Mouse (Mus musculus) midbrain, embryonic 10.5 days (tissue): ENCODE results near the gene Trio. TPM values are rescaled to one million over a fixed set of nuclear protein-coding genes. Genes with fewer than 3 reads are reported as not detected.
"Not testable (repeated sequence)": the region's sequence is repeated elsewhere in the genome, so short reads cannot be mapped to it uniquely, and the experiment has no call there.

Experiments
- DNase-seq: peaks from one replicate; pipeline ENCODE4 v3.0.0-alpha.2; 2017; ENCODE audit warnings: low spot score
- H3K27ac ChIP-seq: fragments of 300-500 bp; sonication (generic); replicated peaks from 2 replicates; pipeline ENCODE4 v1.5.1; 2016; ENCODE audit warnings: mild to moderate bottlenecking
- H3K27me3 ChIP-seq: fragments of 300-500 bp; sonication (generic); 2 replicates; pipeline ENCODE4 v1.6.1; 2016; ENCODE audit warnings: low read depth, mild to moderate bottlenecking; ENCODE audit not compliant: poor library complexity, severe bottlenecking
- H3K36me3 ChIP-seq: fragments of 300-500 bp; sonication (generic); 2 replicates; pipeline ENCODE4 v1.6.1; 2016; ENCODE audit warnings: mild to moderate bottlenecking, moderate library complexity
- H3K4me1 ChIP-seq: fragments of 300-500 bp; sonication (generic); 2 replicates; pipeline ENCODE4 v1.6.1; 2016
- H3K4me3 ChIP-seq: fragments of 300-500 bp; sonication (generic); 2 replicates; pipeline ENCODE4 v1.5.1; 2016; ENCODE audit warnings: mild to moderate bottlenecking, moderate library complexity
- H3K9me3 ChIP-seq: fragments of 300-500 bp; sonication (generic); replicated peaks from 2 replicates; pipeline ENCODE4 v1.6.1; 2016; ENCODE audit warnings: mild to moderate bottlenecking
- WGBS: fragments of 180-500 bp; shearing (Covaris S2); methylation state at CpG from one replicate; pipeline ENCODE4 v1.1.7; 2016; 5-methylcytosine and 5-hydroxymethylcytosine counted together
- polyA plus RNA-seq: library from polyadenylated mRNA; unstranded; fragments of >200 nt; fragmentation: Nextera tagmentation; extraction: Ambion mirVana; gene quantifications from 2 replicates; pipeline ENCODE4 v1.2.1, GENCODE M21; 2016

Gene Trio
- polyA plus RNA-seq, 1 experiment from 2014 or later, result 19.0 TPM

GRCm38 (mm10) chr15:27857242-27857641 lies 168.4 kb downstream of the Trio start:
- Histone ChIP-seq H3K4me3 (no peak overlapping the region), H3K9me3 (no peaks in the 10 kb centered on the region), H3K27ac (no peak overlapping the region), H3K36me3 (peaks cover 67% of the 10 kb centered on the region), H3K27me3 (no peaks in the 10 kb centered on the region), H3K4me1 (peaks cover 7% of the 10 kb centered on the region; the same call in 1 of the 2 replicates)
- 93% methylated on average over 7 of the region's 7 CpGs for WGBS
- no peak for DNase-seq

- Histone ChIP-seq H3K4me1 (peaks cover 7% of the 10 kb centered on the region; the same call in 1 of the 2 replicates), H3K9me3 (no peaks in the 10 kb centered on the region), H3K36me3 (peaks cover 68% of the 10 kb centered on the region), H3K27me3 (no peaks in the 10 kb centered on the region), H3K4me3 (no peak overlapping the region), H3K27ac (no peak overlapping the region)
- 71% methylated on average over 29 of the region's 29 CpGs for WGBS
- no peak for DNase-seq
These were observed 169.4 kb downstream of the Trio start for GRCm38 (mm10) chr15:27856050-27856787.

- Histone ChIP-seq H3K9me3 (no peaks in the 10 kb centered on the region), H3K27me3 (no peaks in the 10 kb centered on the region), H3K36me3 (peaks cover 100% of the 10 kb centered on the region), H3K4me1 (peaks cover 6% of the 10 kb centered on the region; the same call in 1 of the 2 replicates), H3K4me3 (no peak overlapping the region), H3K27ac (no peak overlapping the region)
- DNase-seq, result no peak
- 84% methylated on average over 6 of the region's 6 CpGs for WGBS
These were observed 174.3 kb downstream of the Trio start for GRCm38 (mm10) chr15:27851312-27851711.

GRCm38 (mm10) chr15:27850904-27851303 lies 174.7 kb downstream of the Trio start:
- WGBS, result 93% methylated on average over 14 of the region's 14 CpGs
- peaks cover 100% of the 10 kb centered on the region for H3K36me3 ChIP-seq
- no peaks in the 10 kb centered on the region for H3K27me3 ChIP-seq
- H3K4me3 ChIP-seq, result no peak overlapping the region
- no peak overlapping the region for H3K27ac ChIP-seq
- H3K4me1 ChIP-seq, result peaks cover 1% of the 10 kb centered on the region; the same call in 1 of the 2 replicates
- H3K9me3 ChIP-seq, result no peaks in the 10 kb centered on the region
- DNase-seq, result peak; percentile 24

GRCm38 (mm10) chr15:27849910-27850309 lies 175.7 kb downstream of the Trio start:
- peaks cover 100% of the 10 kb centered on the region for H3K36me3 ChIP-seq
- no peaks in the 10 kb centered on the region for H3K27me3 ChIP-seq
- no peaks in the 10 kb centered on the region for H3K9me3 ChIP-seq
- no peak overlapping the region for H3K4me3 ChIP-seq
- 97% methylated on average over 4 of the region's 4 CpGs for WGBS
- H3K4me1 ChIP-seq, result no peaks in the 10 kb centered on the region
- no peak overlapping the region for H3K27ac ChIP-seq
- no peak for DNase-seq

GRCm38 (mm10) chr15:27841696-27842095 lies 184.0 kb downstream of the Trio start:
- no peak for DNase-seq
- H3K4me1 ChIP-seq, result peaks cover 8% of the 10 kb centered on the region
- H3K4me3 ChIP-seq, result no peak overlapping the region
- H3K27me3 ChIP-seq, result no peaks in the 10 kb centered on the region
- WGBS, result 95% methylated on average over 15 of the region's 15 CpGs
- H3K36me3 ChIP-seq, result peaks cover 99% of the 10 kb centered on the region
- no peak overlapping the region for H3K27ac ChIP-seq
- no peaks in the 10 kb centered on the region for H3K9me3 ChIP-seq

- peaks cover 99% of the 10 kb centered on the region for H3K36me3 ChIP-seq
- peaks cover 8% of the 10 kb centered on the region for H3K4me1 ChIP-seq
- H3K9me3 ChIP-seq, result no peaks in the 10 kb centered on the region
- 90% methylated on average over 8 of the region's 8 CpGs for WGBS
- no peak overlapping the region for H3K27ac ChIP-seq
- no peaks in the 10 kb centered on the region for H3K27me3 ChIP-seq
- H3K4me3 ChIP-seq, result no peak overlapping the region
- DNase-seq, result no peak
These were observed 185.1 kb downstream of the Trio start for GRCm38 (mm10) chr15:27840579-27840978.

- Histone ChIP-seq H3K4me1 (peaks cover 8% of the 10 kb centered on the region), H3K4me3 (no peak overlapping the region), H3K36me3 (peaks cover 99% of the 10 kb centered on the region), H3K9me3 (no peaks in the 10 kb centered on the region), H3K27me3 (no peaks in the 10 kb centered on the region), H3K27ac (no peak overlapping the region)
- WGBS, result 85% methylated on average over 6 of the region's 6 CpGs
- DNase-seq, result no peak
These were observed 185.5 kb downstream of the Trio start for GRCm38 (mm10) chr15:27840125-27840524.

GRCm38 (mm10) chr15:27831646-27832045 lies 194.0 kb downstream of the Trio start:
- no peaks in the 10 kb centered on the region for H3K9me3 ChIP-seq
- no peaks in the 10 kb centered on the region for H3K4me1 ChIP-seq
- no peaks in the 10 kb centered on the region for H3K27me3 ChIP-seq
- no peak overlapping the region for H3K4me3 ChIP-seq
- H3K36me3 ChIP-seq, result peaks cover 95% of the 10 kb centered on the region
- H3K27ac ChIP-seq, result no peak overlapping the region
- 94% methylated on average over 6 of the region's 6 CpGs for WGBS
- DNase-seq, result no peak

GRCm38 (mm10) chr15:27827871-27828270 lies 197.8 kb downstream of the Trio start:
- not testable (repeated sequence) for H3K27ac ChIP-seq, DNase-seq, H3K9me3 ChIP-seq, H3K4me1 ChIP-seq, H3K27me3 ChIP-seq, H3K4me3 ChIP-seq
- peaks cover 99% of the 10 kb centered on the region for H3K36me3 ChIP-seq
- WGBS, result 91% methylated on average over 3 of the region's 3 CpGs

GRCm38 (mm10) chr15:27826886-27827285 lies 198.8 kb downstream of the Trio start:
- no peaks in the 10 kb centered on the region for H3K4me1 ChIP-seq
- WGBS, result 95% methylated on average over 4 of the region's 4 CpGs
- H3K4me3 ChIP-seq, result no peak overlapping the region
- no peaks in the 10 kb centered on the region for H3K9me3 ChIP-seq
- peaks cover 97% of the 10 kb centered on the region for H3K36me3 ChIP-seq
- no peak for DNase-seq
- H3K27ac ChIP-seq, result no peak overlapping the region
- no peaks in the 10 kb centered on the region for H3K27me3 ChIP-seq

- no peaks in the 10 kb centered on the region for H3K9me3 ChIP-seq
- no peak overlapping the region for H3K27ac ChIP-seq
- no peaks in the 10 kb centered on the region for H3K27me3 ChIP-seq
- WGBS, result 95% methylated on average over 4 of the region's 4 CpGs
- no peak overlapping the region for H3K4me3 ChIP-seq
- no peak for DNase-seq
- peaks cover 97% of the 10 kb centered on the region for H3K36me3 ChIP-seq
- no peaks in the 10 kb centered on the region for H3K4me1 ChIP-seq
These were observed 199.5 kb downstream of the Trio start for GRCm38 (mm10) chr15:27826048-27826637.

GRCm38 (mm10) chr15:27825390-27825789 lies 200.3 kb downstream of the Trio start:
- no peak overlapping the region for H3K27ac ChIP-seq
- no peak overlapping the region for H3K4me3 ChIP-seq
- H3K4me1 ChIP-seq, result no peaks in the 10 kb centered on the region
- no peaks in the 10 kb centered on the region for H3K27me3 ChIP-seq
- peaks cover 97% of the 10 kb centered on the region for H3K36me3 ChIP-seq
- WGBS, result 94% methylated on average over 12 of the region's 12 CpGs
- H3K9me3 ChIP-seq, result no peaks in the 10 kb centered on the region
- DNase-seq, result no peak
